Mouse (Mus musculus): ENCODE results near the gene Appl1. TPM values are rescaled to one million over a fixed set of nuclear protein-coding genes. Genes with fewer than 3 reads are reported as not detected.
A peak's percentile ranks its signal among the peaks of the same experiment; 100 is the strongest.

Gene Appl1
- polyA plus RNA-seq, 1 experiment from 2014 or later = 41.0 TPM

DNA sequence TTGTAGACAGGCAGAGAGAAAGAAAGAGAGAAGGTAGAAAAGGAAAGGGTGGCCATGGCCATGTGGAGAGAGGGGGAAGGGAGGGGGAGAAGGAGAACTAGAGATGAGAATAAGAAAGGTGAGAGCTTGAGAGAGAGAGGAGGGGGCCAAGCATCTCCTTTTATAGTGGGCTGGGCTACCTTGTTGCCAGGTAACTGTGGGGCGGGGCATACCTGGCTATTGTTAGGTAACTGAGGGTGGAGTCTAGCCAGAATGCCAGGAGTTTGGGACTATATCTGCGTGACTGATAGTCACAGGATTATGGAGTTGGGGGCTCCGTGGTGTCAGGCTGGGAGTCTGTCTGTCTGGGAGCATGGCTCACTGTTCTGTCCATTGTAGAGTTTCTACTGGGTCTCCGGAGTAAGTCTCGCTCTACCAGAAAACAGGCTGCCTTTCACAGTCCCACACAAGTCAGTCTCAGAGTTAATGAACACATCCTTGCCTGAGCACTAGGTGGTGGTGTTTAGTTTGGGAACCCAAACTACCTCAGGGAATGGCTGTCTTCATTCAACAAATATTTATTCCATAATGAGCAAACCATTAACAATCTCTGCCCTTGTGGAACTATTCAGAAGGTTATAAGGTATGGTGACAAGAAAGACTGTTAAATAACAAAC is 10.6 kb upstream of the Appl1 start:
- no peaks in the 10 kb centered on the region for H3K4me1 ChIP-seq (ENCODE audit: insufficient read depth)
- DNase-seq = no peak
- no peak overlapping the region for H3K27ac ChIP-seq (ENCODE audit: low read depth)
- H3K9ac ChIP-seq = no peak overlapping the region
- WGBS = 68% methylated on average over 5 of the region's 5 CpGs
- ATAC-seq (ENCODE audit: insufficient read depth) = no peak
- no peaks in the 10 kb centered on the region for H3K27me3 ChIP-seq (ENCODE audit: insufficient read depth, low read length)
- no peaks in the 10 kb centered on the region for H3K36me3 ChIP-seq (ENCODE audit: insufficient read depth)
- no peak overlapping the region for H3K4me2 ChIP-seq
- TF ChIP-seq CTCF (IDR thresholded peaks at IDR 0.05; ENCODE audit: low read depth) = no peak
- no peak overlapping the region for H3K4me3 ChIP-seq (ENCODE audit: low read depth, low read length)
- H3K9me3 ChIP-seq (ENCODE audit: low read depth, low read length) = peaks cover 6% of the 10 kb centered on the region; the same call in 1 of the 2 replicates

DNA sequence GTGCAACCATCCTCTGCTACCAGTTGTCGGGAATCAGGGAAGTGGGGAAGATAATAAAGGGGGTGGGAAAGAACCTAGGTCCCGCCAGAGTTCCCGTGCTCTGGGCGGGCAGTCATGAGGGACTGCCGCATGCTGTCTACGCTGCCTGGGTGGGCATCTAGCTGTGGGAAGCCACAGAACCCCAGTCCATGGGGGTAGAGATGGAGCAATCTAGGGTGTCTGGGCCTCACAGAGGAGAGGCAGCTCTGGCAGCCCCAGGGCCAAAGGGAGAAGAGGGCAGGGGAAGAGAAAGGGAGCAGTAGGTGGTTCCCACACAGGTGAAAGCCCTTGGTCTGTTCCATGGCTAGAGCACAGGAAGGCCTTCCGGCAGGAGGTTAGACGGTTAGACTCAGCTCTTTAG is 10.0 kb upstream of the Appl1 start:
- H3K9ac ChIP-seq = no peak overlapping the region
- H3K9me3 ChIP-seq (ENCODE audit: low read depth, low read length) = peaks cover 6% of the 10 kb centered on the region; the same call in 1 of the 2 replicates
- ATAC-seq (ENCODE audit: insufficient read depth) (no peak), DNase-seq (no peak)
- no peak overlapping the region for H3K27ac ChIP-seq (ENCODE audit: low read depth)
- TF ChIP-seq CTCF (IDR thresholded peaks at IDR 0.05; ENCODE audit: low read depth) = no peak
- 94% methylated on average over 8 of the region's 8 CpGs for WGBS
- H3K4me2 ChIP-seq = no peak overlapping the region
- H3K36me3 ChIP-seq (ENCODE audit: insufficient read depth) = no peaks in the 10 kb centered on the region
- no peaks in the 10 kb centered on the region for H3K4me1 ChIP-seq (ENCODE audit: insufficient read depth)
- H3K27me3 ChIP-seq (ENCODE audit: insufficient read depth, low read length) = no peaks in the 10 kb centered on the region
- H3K4me3 ChIP-seq (ENCODE audit: low read depth, low read length) = no peak overlapping the region

GRCm38 (mm10) chr14:26979808-26980207 is 8.8 kb upstream of the Appl1 start:
- H3K4me2 ChIP-seq = no peak overlapping the region
- H3K4me1 ChIP-seq (ENCODE audit: insufficient read depth) = no peaks in the 10 kb centered on the region
- no peak overlapping the region for H3K4me3 ChIP-seq (ENCODE audit: low read depth, low read length)
- ATAC-seq (ENCODE audit: insufficient read depth) (no peak), DNase-seq (no peak)
- peaks cover 6% of the 10 kb centered on the region; the same call in 1 of the 2 replicates for H3K9me3 ChIP-seq (ENCODE audit: low read depth, low read length)
- H3K9ac ChIP-seq = no peak overlapping the region
- H3K27me3 ChIP-seq (ENCODE audit: insufficient read depth, low read length) = no peaks in the 10 kb centered on the region
- no peaks in the 10 kb centered on the region for H3K36me3 ChIP-seq (ENCODE audit: insufficient read depth)
- no peak for TF ChIP-seq CTCF (IDR thresholded peaks at IDR 0.05; ENCODE audit: low read depth)
- no peak overlapping the region for H3K27ac ChIP-seq (ENCODE audit: low read depth)
- WGBS = 95% methylated on average over 3 of the region's 3 CpGs

- DNase-seq (peak; percentile 15), ATAC-seq (ENCODE audit: insufficient read depth) (no peak)
- Histone ChIP-seq H3K4me1 (ENCODE audit: insufficient read depth) (no peaks in the 10 kb centered on the region), H3K9ac (no peak overlapping the region), H3K4me2 (no peak overlapping the region), H3K9me3 (ENCODE audit: low read depth, low read length) (peaks cover 6% of the 10 kb centered on the region; the same call in 1 of the 2 replicates), H3K27me3 (ENCODE audit: insufficient read depth, low read length) (no peaks in the 10 kb centered on the region), H3K36me3 (ENCODE audit: insufficient read depth) (no peaks in the 10 kb centered on the region), H3K27ac (ENCODE audit: low read depth) (no peak overlapping the region), H3K4me3 (ENCODE audit: low read depth, low read length) (no peak overlapping the region)
- TF ChIP-seq CTCF (IDR thresholded peaks at IDR 0.05; ENCODE audit: low read depth) = no peak
- 57% methylated on average over 2 of the region's 2 CpGs for whole genome bisulfite sequencing
Observed at GRCm38 (mm10) chr14:26977500-26977899, 6.5 kb upstream of the Appl1 start.

- no peak overlapping the region for H3K9ac ChIP-seq
- TF ChIP-seq CTCF (IDR thresholded peaks at IDR 0.05; ENCODE audit: low read depth) = no peak
- H3K4me1 ChIP-seq (ENCODE audit: insufficient read depth) = no peaks in the 10 kb centered on the region
- 62% methylated on average over 7 of the region's 7 CpGs for WGBS
- no peak overlapping the region for H3K27ac ChIP-seq (ENCODE audit: low read depth)
- ATAC-seq (ENCODE audit: insufficient read depth) = no peak
- no peaks in the 10 kb centered on the region for H3K36me3 ChIP-seq (ENCODE audit: insufficient read depth)
- H3K4me3 ChIP-seq (ENCODE audit: low read depth, low read length) = no peak overlapping the region
- H3K27me3 ChIP-seq (ENCODE audit: insufficient read depth, low read length) = no peaks in the 10 kb centered on the region
- DNase-seq = no peak
- peaks cover 5% of the 10 kb centered on the region; the same call in 1 of the 2 replicates for H3K9me3 ChIP-seq (ENCODE audit: low read depth, low read length)
- H3K4me2 ChIP-seq = no peak overlapping the region
Observed at GRCm38 (mm10) chr14:26976212-26976611, 5.2 kb upstream of the Appl1 start.

DNA sequence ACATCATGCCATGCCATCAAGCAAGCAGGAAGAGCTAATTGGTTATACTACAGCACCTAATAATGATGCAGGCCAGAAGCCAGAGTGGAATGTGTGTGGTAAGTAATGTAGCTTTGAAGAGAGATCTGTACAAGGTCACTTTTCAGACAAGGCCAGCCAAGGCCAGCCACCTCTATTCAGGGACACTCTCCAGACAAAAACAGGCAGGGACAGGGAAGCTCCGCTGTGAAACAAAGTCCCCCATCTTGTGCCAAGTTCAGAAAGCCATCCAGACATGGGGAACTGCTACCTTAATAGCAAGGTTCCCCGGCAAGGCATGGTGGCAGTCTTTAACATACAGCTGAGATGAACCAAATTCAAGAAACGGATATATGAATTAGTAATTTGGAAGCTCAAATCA is 4.5 kb upstream of the Appl1 start:
- H3K36me3 ChIP-seq (ENCODE audit: insufficient read depth) = no peaks in the 10 kb centered on the region
- H3K9me3 ChIP-seq (ENCODE audit: low read depth, low read length) = no peaks in the 10 kb centered on the region
- no peak for DNase-seq
- H3K4me1 ChIP-seq (ENCODE audit: insufficient read depth) = no peaks in the 10 kb centered on the region
- H3K4me2 ChIP-seq = no peak overlapping the region
- H3K27ac ChIP-seq (ENCODE audit: low read depth) = no peak overlapping the region
- 82% methylated on average over 3 of the region's 3 CpGs for WGBS
- H3K9ac ChIP-seq = no peak overlapping the region
- H3K27me3 ChIP-seq (ENCODE audit: insufficient read depth, low read length) = no peaks in the 10 kb centered on the region
- no peak for ATAC-seq (ENCODE audit: insufficient read depth)
- no peak overlapping the region for H3K4me3 ChIP-seq (ENCODE audit: low read depth, low read length)
- no peak for TF ChIP-seq CTCF (IDR thresholded peaks at IDR 0.05; ENCODE audit: low read depth)

GRCm38 (mm10) chr14:26973089-26973488 is 2.1 kb upstream of the Appl1 start:
- 58% methylated on average over 2 of the region's 2 CpGs for WGBS
- Histone ChIP-seq H3K4me1 (ENCODE audit: insufficient read depth) (no peaks in the 10 kb centered on the region), H3K36me3 (ENCODE audit: insufficient read depth) (no peaks in the 10 kb centered on the region), H3K4me2 (no peak overlapping the region), H3K4me3 (ENCODE audit: low read depth, low read length) (no peak overlapping the region), H3K27ac (ENCODE audit: low read depth) (no peak overlapping the region), H3K27me3 (ENCODE audit: insufficient read depth, low read length) (no peaks in the 10 kb centered on the region), H3K9ac (no peak overlapping the region), H3K9me3 (ENCODE audit: low read depth, low read length) (no peaks in the 10 kb centered on the region)
- DNase-seq (no peak), ATAC-seq (ENCODE audit: insufficient read depth) (no peak)
- TF ChIP-seq CTCF (IDR thresholded peaks at IDR 0.05; ENCODE audit: low read depth) = no peak
